Mouse (Mus musculus): ENCODE results near the gene A130010J15Rik.

The A130010J15Rik gene

GRCm38 (mm10) chr1:193152872-193153271, 15.0 kb upstream of the A130010J15Rik start, which contains the start of gene Irf6:
TSS of gene Irf6 (plus strand) at chr1:193153111.
- in situ Hi-C loops (cut with MboI, MseI), result no loop called here

- in situ Hi-C loops (cut with MboI, MseI), result no loop called here
Measured at GRCm38 (mm10) chr1:193153561-193153960, 14.3 kb upstream of the A130010J15Rik start.

- in situ Hi-C loops (cut with MboI, MseI), result no loop called here
Measured at GRCm38 (mm10) chr1:193156316-193157110, 11.3 kb upstream of the A130010J15Rik start.

- in situ Hi-C loops (cut with MboI, MseI), result no loop called here
Measured at GRCm38 (mm10) chr1:193157111-193157492, 10.7 kb upstream of the A130010J15Rik start.

- in situ Hi-C loops (cut with MboI, MseI), result no loop called here
Measured at GRCm38 (mm10) chr1:193159163-193159562, 8.7 kb upstream of the A130010J15Rik start.

GRCm38 (mm10) chr1:193159613-193160012, 8.2 kb upstream of the A130010J15Rik start:
- in situ Hi-C loops (cut with MboI, MseI), result no loop called here

- in situ Hi-C loops (cut with MboI, MseI), result no loop called here
Measured at GRCm38 (mm10) chr1:193160317-193161032, 7.4 kb upstream of the A130010J15Rik start.

GRCm38 (mm10) chr1:193169228-193169627, 1.4 kb downstream of the A130010J15Rik start:
- in situ Hi-C loops (cut with MboI, MseI), result no loop called here

- in situ Hi-C loops (cut with MboI, MseI), result no loop called here
Measured at GRCm38 (mm10) chr1:193169856-193170255, 2.0 kb downstream of the A130010J15Rik start.

GRCm38 (mm10) chr1:193172991-193173809, 5.4 kb downstream of the A130010J15Rik start:
- in situ Hi-C loops (cut with MboI, MseI), result no loop called here

- in situ Hi-C loops (cut with MboI, MseI), result no loop called here
Measured at GRCm38 (mm10) chr1:193173810-193174129, 5.9 kb downstream of the A130010J15Rik start.

- in situ Hi-C loops (cut with MboI, MseI), result no loop called here
Measured at GRCm38 (mm10) chr1:193174143-193174733, 6.4 kb downstream of the A130010J15Rik start.

GRCm38 (mm10) chr1:193181104-193181503, 13.3 kb downstream of the A130010J15Rik start:
- in situ Hi-C loops (cut with MboI, MseI), result no loop called here

GRCm38 (mm10) chr1:193188257-193188656, 20.4 kb downstream of the A130010J15Rik start:
- in situ Hi-C loops (cut with MboI, MseI), result no loop called here

GRCm38 (mm10) chr1:193189151-193189621, 21.3 kb downstream of the A130010J15Rik start:
- in situ Hi-C loops (cut with MboI, MseI), result no loop called here

- in situ Hi-C loops (cut with MboI, MseI), result no loop called here
Measured at GRCm38 (mm10) chr1:193189771-193190170, 21.9 kb downstream of the A130010J15Rik start.

GRCm38 (mm10) chr1:193191675-193192283, 23.9 kb downstream of the A130010J15Rik start:
- in situ Hi-C loops (cut with MboI, MseI), result no loop called here

GRCm38 (mm10) chr1:193194416-193195140, 26.7 kb downstream of the A130010J15Rik start:
- in situ Hi-C loops (cut with MboI, MseI), result no loop called here

- in situ Hi-C loops (cut with MboI, MseI), result no loop called here
Measured at GRCm38 (mm10) chr1:193195169-193195810, 27.4 kb downstream of the A130010J15Rik start.
